Comparison of ENCODE assay signal across 19 mouse cellular contexts in the genomic region with DNA sequence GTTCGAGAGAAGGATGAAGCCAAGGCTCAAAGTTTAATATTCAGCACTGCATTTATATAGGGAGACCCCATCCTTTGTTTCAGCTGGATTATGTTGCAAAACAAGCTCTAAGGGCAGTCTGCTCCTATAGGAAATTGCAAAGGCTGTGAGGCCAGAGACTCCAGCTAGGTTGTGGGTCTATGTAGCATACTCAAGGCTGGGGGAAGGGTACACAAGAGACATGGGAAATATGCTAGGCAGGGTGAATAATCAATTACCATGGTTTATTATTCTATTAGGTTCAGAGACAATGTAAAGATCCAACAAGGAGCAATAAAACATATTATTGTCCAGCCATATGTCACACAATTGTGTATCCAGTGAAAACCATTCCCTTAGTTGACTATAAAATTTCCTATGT.
"Had no signal": no experiment of that assay in that cellular context is flagged by ENCODE, and none has a peak within 500 bp of the region (broad histone marks: within the 10 kb centered on the region; RNA-seq: fewer than 3 reads in every experiment).

No protein-coding gene starts in this region.

- H3K36me3 ChIP-seq: limb, embryonic 10.5 days; limb, embryonic 13.5 days; liver, embryonic 12.5 days; liver, embryonic 15.5 days; lung, embryonic 15.5 days had no signal

- H3K27ac ChIP-seq: kidney, postnatal 0 days; limb, embryonic 10.5 days; limb, embryonic 13.5 days; liver, embryonic 12.5 days; liver, embryonic 15.5 days; lung, embryonic 15.5 days had no signal

- ATAC-seq: intestine, postnatal 0 days; liver, embryonic 12.5 days had no signal

- DNase-seq: kidney, adult 2 months; kidney, postnatal 25 days; liver; lung, adult 18-20 months; lung, postnatal 10 days; lung, postnatal 36 days; midbrain, embryonic 14.5 days; thymus, adult 18-20 months; thymus, postnatal 14 days; thymus, postnatal 4 days had no signal

- H3K4me1 ChIP-seq: liver, embryonic 12.5 days; liver, embryonic 15.5 days had no signal

- H3K4me2 ChIP-seq: limb, embryonic 13.5 days; liver, embryonic 12.5 days; liver, embryonic 15.5 days; lung, embryonic 15.5 days; midbrain, embryonic 11.5 days had no signal

- H3K9me3 ChIP-seq: limb, embryonic 10.5 days; limb, embryonic 13.5 days; liver, embryonic 12.5 days; liver, embryonic 15.5 days; lung, embryonic 15.5 days; megakaryocyte, embryonic 14.5 days had no signal

- H3K27me3 ChIP-seq: limb, embryonic 13.5 days; liver, embryonic 12.5 days; liver, embryonic 15.5 days; lung, embryonic 15.5 days; megakaryocyte, embryonic 14.5 days had no signal

- H3K4me3 ChIP-seq: limb, embryonic 10.5 days; limb, embryonic 13.5 days; liver, embryonic 12.5 days; liver, embryonic 15.5 days; lung, embryonic 15.5 days; megakaryocyte, embryonic 14.5 days had no signal

- H3K9ac ChIP-seq: limb, embryonic 13.5 days; liver, embryonic 12.5 days; liver, embryonic 15.5 days; lung, embryonic 15.5 days had no signal
